Mouse (Mus musculus) heart, adult 11 months (tissue): ENCODE data around the gene Nipal1.

Source experiments
- DNase-seq: peaks from one replicate; pipeline ENCODE4 v3.0.0; 2022

Nipal1 gene

DNA sequence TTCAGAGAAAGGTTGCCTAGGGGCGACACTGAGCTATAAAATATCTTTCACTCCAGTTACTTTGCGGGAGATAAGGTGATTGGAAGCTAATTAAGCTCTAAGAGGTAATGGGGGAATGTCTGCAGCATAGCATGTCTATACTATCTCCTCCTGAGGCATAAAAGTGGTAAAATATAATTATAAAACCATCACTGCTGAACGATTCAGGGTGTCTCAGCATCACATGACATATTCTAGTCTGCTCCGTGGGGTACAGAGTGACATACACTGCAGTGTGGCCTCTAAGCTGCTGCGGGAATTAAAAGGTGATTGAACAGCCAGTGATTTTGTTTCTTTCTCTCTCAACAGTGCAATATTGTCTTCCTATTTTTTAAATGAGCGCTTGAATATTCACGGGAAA, 18.8 kb downstream of the Nipal1 start:
- no peak for DNase-seq

DNA sequence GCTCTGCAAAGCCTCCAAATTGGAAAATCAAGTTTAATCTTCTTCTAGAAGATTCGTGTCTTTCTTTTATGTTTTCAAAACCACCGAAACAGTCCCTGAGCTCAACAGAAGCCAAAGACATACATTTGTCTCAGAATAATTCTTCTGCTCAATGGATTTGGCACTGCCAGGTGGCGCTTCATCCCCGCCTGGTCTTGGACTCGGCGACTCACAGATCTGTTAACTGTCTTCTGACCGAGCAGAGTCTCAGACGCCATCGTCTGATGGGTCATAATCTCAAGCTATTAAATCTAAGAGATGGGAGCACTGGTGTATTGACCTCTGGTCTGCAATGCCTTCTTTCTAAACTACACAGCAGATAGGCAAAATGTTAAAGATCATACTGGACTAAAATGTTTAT, 20.8 kb downstream of the Nipal1 start:
- DNase-seq, result peak; percentile 58

DNA sequence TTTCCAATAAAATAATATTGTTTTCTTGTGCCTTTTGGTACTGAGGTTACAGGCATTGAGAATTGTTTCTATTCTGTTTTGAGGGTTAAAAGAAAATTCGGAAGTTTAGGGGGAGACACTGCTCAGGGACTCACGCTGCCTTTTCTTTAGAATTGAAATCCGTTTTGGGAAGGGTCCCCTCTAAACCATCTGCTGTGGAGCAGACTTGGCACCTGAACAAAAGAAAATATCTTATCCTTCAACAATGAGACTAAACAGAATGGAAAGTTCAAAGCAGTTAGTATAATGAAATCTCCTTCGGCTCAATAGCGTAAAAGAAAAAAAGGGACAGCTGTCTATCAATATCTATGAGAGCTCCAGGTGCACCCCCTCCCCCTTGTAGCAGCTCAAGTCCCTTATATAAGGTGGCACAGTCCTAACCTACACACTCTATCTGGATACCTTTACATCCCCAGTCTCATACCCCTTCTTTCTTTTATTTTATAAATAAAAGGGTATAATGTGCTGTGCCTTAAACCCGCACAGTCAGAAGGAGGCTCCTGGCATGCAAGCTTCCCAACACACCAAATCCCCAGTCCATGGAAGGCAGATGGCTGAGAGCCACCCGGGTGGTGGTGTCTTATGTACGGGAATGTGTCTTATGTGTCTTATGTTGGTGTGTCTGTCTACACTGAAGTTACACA, 23.6 kb downstream of the Nipal1 start:
- peak; percentile 73 for DNase-seq

DNA sequence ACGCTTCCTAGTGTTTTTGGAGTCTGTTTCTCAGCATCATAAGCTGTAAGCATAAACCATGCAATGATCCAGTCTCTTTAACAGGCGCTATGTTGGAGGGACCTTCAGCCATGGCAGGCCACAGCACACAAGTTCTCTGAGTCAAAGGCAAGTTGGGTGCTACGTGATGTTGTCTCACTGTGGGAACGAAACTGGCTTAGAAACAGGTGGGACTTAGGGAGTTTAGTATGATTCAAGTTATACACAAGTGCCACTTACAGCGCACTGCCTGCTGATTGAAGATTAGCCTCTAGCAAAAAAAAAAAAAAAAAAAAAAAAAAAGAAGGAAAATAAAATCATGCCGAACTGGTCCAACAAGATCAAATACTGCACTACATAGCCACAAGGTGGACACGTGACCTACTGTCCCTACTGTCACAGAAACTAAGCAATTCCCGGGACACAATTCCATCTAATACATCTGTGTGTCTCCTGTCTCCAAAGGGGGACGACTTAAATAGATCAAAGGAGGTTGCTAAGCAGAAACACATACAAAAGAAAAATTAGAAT, 27.5 kb downstream of the Nipal1 start:
- DNase-seq, result peak; percentile 22

DNA sequence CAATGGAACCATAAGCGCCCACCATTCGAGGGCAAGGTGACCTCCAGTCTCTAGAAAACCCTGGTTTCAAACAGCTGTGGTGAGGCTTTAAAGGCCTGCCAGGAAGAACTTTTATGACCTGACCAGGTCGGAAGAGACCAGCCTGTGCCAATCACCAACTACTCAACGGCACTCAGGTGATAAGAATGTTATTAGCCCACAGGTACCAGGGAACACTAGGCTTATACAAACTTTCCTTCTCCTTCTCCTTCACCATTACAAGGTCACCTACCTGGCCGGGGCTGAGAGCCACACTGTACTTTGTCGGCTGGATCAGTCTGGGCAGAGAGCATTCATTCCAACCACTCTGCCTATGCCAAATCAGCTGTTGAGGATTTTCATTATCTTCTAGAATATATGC, 33.9 kb downstream of the Nipal1 start:
- peak; percentile 22 for DNase-seq

DNA sequence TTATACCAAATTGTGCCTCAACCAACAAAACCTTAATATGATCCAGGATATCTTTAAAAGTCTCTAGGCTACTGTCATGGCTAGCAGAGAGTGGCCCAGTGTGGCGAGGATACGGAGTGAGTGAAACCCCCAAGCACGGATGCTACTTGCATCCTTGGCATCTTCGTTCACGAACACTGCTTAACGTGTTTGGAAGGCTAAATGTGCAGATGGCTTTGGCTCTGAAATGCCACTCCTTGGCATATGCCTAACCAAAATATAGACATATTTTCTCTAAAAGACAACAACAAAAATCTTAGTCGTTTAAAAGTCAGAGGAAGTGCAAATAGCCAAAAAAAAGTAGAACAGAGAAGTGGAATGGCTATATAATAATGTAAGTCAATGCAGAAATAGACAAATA, 42.0 kb downstream of the Nipal1 start:
- DNase-seq, result peak; percentile 29

DNA sequence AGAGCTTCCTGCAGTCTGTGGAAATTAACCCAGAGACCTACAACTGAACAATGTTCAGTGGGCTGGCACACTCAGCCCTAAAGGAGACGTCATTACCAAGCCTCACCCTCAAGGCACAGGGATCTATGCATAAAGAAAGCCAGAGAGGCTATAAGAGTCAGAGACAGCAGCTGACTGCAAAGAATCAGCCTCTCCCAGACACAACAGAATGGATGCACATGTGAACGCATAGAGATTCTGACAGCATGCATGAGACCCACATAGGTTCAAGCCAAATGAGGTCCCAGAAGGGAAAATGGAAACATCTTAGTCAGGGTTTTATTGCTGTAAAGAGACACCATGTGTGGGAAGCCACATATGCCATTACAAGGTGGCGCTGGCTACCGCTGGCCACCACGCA, 42.9 kb downstream of the Nipal1 start:
- peak; percentile 50 for DNase-seq

DNA sequence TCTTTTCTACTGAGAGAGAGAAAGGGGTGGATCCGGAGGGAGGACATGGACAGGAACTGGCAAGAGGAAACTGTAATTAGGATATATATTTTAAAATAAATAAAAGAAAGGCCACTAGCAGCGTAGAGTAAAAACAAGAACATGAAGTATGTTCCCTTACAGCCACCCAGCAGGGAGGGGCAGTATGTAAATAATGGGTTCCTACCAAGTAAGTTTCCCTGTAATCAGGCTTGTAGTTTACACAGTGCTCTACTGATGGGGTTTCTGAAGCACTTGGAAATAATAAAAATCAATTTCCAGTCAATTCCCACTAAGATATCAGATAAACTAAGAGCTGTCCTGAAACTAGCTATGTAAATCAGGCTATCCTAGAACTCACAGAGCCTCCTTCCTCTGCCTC, 47.1 kb downstream of the Nipal1 start:
- peak; percentile 29 for DNase-seq

DNA sequence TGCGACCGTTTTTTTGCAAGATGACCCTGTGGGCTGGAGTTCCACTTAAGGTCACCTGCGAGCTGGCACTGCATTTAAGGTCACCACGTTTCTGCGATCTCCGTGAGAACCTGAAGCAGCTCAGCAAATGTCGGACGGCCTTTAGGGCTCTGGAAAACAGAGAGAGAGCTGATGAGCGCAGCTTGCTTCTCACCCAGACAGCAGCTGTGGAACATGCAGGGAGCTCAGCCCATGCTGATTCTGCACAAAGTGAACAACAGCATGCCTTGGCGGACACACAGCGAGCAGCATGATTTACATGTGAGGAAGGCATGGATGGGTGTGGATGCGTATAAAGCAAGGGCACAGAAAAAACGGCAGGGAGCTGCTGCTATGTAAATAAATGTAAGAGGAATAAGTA, 48.9 kb downstream of the Nipal1 start:
- peak; percentile 79 for DNase-seq

DNA sequence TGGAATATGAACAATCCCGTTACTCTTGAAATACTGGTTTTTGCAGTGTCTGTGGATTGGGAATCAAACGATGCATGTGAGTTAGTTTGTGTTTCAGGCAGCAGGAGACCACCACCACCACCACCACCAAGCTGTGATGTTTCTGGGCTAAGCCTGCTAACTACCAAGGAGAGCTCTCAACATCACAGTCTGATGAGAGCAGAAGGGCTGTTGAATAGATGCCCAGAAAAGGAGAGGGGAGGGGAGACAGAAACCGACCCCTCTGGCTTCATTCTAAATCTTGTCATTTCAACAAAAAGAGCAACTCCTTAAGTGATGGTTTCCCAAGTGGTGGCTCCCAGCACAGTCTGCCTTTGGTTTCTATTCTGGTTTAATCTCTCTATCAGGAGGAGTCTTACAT, 50.7 kb downstream of the Nipal1 start:
- DNase-seq, result peak; percentile 59

DNA sequence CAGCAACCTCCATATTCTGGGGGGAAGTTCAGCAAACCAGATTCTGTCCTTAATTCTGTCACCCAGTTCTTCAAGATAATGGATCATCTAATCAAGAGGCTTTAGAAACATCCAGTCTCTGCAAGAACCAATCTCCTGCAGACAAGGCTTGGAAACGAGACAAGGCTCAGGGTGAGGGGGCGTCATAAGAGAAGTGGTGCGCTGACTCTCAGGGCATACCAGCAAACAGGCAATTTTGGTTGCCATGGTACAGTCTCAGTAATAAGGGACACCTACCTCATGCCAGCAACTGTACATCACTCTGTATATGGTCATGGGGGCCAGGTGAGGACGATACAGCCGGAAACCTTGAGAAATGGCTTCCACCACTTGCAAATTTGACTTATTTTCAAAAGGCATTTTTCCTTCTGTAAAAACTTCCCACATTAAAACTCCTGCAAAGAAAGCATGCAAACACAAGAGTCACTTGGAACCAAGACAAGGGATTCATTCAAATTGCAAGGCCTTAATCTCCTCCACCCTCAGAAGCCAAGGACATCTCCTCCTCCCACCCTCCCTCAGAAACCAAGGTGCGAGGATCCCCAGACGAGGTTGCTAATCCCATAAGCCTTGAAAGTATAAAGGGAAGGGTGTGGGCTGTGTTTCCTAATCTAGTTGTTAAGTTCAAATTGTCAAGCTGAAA, 51.4 kb downstream of the Nipal1 start:
- DNase-seq, result peak; percentile 44

DNA sequence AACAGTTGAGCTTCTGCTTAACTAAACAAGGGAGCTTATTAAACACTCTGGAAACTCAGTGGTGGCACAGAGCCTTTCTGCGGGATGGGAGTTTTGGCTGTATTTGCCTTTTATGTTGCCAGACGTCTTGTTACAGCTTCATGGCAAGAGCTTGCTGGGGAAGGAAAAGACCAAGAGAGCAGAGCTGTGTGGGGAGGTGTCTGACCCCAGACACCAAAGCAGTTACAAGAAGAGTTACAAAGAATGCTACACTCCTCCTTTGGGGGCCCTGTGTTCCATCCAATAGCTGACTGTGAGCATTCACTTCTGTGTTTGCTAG, 51.9 kb downstream of the Nipal1 start:
- DNase-seq, result peak; percentile 61

DNA sequence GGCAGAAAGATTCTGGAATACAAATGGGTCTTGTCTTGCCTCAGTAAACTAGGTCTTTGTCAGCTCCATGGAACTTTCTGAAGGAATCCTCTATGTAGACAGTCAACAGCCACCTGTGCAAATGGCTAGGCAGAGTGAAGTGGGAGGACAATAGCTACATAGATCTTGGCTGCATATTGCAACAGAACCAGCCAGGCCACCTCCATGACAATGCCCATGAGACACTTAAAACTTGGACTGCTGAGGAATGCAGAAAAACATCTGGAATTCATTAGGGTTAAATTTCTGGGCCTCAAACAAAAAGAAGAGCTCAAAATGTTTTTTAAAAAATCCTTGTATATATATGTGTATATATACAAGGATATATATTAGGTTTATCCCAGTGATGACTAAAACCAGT, 54.6 kb downstream of the Nipal1 start:
- peak; percentile 60 for DNase-seq

DNA sequence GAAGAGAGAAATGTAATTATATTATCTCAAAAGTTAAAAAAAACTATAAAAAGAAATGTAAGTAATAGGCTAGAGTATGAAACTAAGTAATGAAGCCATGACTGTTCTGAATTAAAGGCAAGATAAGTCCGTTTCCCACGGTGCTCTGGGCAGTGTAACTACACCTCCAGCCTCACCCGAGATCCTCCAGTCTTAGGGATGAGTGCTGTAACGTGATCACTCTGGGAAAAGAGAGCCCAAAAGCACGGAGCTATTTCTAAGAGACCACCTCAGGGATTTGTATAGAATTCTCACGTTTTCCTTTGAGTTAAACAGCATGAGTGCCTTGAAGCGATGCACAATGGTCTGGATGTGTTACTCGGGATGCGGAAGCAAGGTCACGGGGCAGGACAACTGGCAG, 58.5 kb downstream of the Nipal1 start:
- no peak for DNase-seq

DNA sequence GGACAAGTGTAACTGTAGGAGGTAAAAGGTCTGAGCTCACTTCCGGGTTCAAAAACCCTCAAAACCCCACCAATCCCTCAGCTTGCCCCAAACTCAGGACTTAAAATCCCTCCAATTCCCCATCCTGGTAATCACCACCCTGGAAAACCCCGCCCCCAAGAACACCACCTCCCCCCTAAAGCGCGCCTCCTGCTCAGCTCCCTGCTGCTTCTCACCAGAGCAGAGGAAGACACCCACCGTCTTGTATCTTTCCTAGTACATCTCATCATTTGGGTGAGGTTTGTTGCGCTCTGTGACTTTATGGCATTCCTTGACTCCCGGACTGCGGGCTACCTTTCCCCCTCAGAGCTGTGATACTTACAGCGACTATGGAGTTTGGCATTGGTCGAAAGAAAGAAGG, 59.1 kb downstream of the Nipal1 start:
- DNase-seq, result no peak

DNA sequence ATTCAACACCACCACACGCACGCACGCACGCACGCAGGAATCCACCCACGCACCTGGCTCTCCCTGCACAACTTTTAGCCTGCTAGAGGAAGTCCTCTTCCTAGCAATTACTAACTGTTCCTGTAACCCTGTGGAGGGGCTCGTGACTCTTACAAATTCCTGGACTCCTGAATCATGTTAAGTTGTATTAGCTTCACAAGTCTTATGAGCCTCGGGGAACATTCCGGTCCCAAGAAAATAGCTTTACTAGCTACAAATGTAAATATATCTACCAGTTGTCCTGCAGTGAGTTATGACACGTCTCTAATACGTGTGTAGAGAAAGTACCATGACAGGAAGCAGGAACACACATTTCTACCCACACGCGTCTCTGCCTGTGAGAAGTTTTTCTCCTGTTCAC, 61.9 kb downstream of the Nipal1 start:
- no peak for DNase-seq

DNA sequence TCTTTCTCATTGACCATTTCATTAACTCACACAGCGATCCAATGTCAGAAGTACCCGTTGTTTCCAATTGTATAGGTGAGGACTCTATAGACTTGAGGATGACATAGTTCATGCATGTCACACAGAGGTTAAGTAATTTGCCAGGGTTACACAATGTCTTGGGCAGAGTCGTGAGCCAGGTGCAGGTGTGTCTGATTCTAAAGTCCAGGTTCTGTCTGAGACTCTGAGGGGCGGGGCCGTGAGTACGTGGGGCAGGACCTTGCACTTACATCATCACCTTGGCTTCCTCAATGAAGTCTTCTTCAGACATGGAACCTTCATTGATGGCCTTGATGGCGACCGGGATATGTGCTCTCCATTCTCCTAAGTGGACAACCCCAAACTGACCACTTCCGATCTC, 62.4 kb downstream of the Nipal1 start:
- DNase-seq, result no peak

DNA sequence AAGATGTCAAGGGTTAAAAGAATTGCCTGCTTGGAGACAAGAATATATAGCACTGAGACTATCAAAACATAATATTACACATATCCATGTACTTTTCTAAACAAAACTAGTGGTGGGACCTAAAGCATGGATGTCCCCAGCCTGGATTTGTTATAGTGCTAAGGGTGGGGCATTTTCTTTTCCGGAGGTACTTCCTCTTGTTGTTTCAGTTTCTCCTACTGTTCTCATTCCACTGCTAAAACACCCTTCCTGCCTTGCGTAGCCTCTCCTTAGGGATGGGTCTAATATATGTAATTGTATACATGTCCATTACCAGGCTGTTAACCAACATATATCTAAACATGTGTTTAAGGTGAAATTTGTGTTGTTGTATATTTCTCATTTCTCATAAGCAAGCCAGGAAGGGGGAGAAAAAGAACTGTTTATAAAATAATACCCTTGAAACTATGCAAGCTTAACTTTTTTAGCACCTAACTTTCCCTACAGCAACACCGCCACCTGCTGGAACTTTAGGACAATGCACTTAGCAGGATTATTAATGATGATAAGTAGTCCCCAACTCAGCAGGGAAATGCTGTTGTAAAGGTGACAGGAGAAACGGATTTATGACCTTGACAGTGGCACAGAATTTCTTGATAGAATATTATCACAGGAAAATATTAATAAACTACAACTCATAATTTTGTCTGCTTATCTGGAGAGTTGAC, 63.1 kb downstream of the Nipal1 start:
- peak; percentile 53 for DNase-seq

DNA sequence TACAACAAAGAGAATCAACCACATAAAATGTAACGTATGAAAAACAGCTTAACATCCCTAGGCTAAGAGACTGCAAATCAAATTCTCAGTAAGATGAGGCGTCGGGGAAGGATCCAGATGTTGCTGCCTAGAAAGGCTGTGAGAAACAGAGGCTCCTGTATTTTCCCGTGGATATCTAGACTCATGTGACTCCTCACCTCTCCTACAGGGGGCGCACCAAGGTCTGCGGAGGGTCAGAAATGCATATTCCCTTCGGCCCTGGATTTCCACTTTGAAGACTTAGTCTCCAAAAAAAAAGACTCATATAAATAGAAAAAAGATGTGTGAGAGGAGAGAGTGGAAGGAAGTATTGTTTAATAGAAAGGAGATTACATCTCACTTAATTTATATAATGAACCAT, 73.0 kb downstream of the Nipal1 start:
- DNase-seq, result no peak
